Mouse (Mus musculus) limb, embryonic 14.5 days (tissue): ENCODE measurements around the gene Tbc1d14. TPM values are rescaled to one million over a fixed set of nuclear protein-coding genes. Genes with fewer than 3 reads are reported as not detected.

Experiments used
- ATAC-seq: fragments of 200-750 bp; cut with Nextera tagmentation; 2 replicates; pipeline ENCODE4 v1.8.0; 2017; ENCODE audit warnings: low read depth, moderate number of reproducible peaks, moderate TSS enrichment; ENCODE audit not compliant: low FRiP score
- DNase-seq: peaks from one replicate; pipeline ENCODE4 v3.0.0-alpha.2; 2015; ENCODE audit warnings: low spot score
- H3K27ac ChIP-seq: fragments of 300-500 bp; sonication (generic); replicated peaks from 2 replicates; pipeline ENCODE4 v1.5.1; 2014; ENCODE audit warnings: low read depth, mild to moderate bottlenecking, low read length, moderate library complexity, mixed read lengths
- H3K27me3 ChIP-seq: fragments of 300-500 bp; sonication (generic); 2 replicates; pipeline ENCODE4 v1.6.1; 2014; ENCODE audit warnings: low read length, mixed read lengths; ENCODE audit not compliant: control insufficient read depth, insufficient read depth
- H3K36me3 ChIP-seq: fragments of 300-500 bp; sonication (generic); 2 replicates; pipeline ENCODE4 v1.6.1; 2014; ENCODE audit warnings: mild to moderate bottlenecking, low read length, moderate library complexity, mixed read lengths; ENCODE audit not compliant: control insufficient read depth, insufficient read depth
- H3K4me1 ChIP-seq: fragments of 300-500 bp; sonication (generic); 2 replicates; pipeline ENCODE4 v1.6.1; 2014; ENCODE audit warnings: antibody characterized with exemption, low read length, mixed read lengths; ENCODE audit not compliant: control insufficient read depth, insufficient read depth
- H3K4me2 ChIP-seq: fragments of 300-500 bp; sonication (generic); replicated peaks from 2 replicates; pipeline ENCODE4 v1.6.1; 2014; ENCODE audit warnings: low read depth, mild to moderate bottlenecking, low read length, moderate library complexity; ENCODE audit not compliant: severe bottlenecking
- H3K4me3 ChIP-seq: fragments of 300-500 bp; sonication (generic); replicated peaks from 2 replicates; pipeline ENCODE4 v1.5.1; 2014; ENCODE audit warnings: low read length
- H3K9ac ChIP-seq: fragments of 300-500 bp; sonication (generic); 2 replicates; pipeline ENCODE4 v1.6.1; 2014; ENCODE audit warnings: mild to moderate bottlenecking, low read depth, low read length, moderate library complexity; ENCODE audit not compliant: severe bottlenecking
- H3K9me3 ChIP-seq: fragments of 300-500 bp; sonication (generic); 2 replicates; pipeline ENCODE4 v1.6.1; 2016; ENCODE audit warnings: low read length; ENCODE audit not compliant: control insufficient read depth
- POLR2A ChIP-seq: fragments of 200-500 bp; IDR thresholded peaks from 2 replicates; pipeline ENCODE4 v1.8.0; 2012; ENCODE audit warnings: inconsistent platforms, mild to moderate bottlenecking, moderate library complexity, borderline replicate concordance; ENCODE audit not compliant: insufficient read depth, insufficient read length; ENCODE audit errors: extremely low read depth
- WGBS: fragments of 180-500 bp; shearing (Covaris S2); extraction: QIAGEN DNeasy Blood & Tissue Kit; methylation state at CpG from one replicate; pipeline ENCODE4 v1.1.7; 2014; 5-methylcytosine and 5-hydroxymethylcytosine counted together
- polyA plus RNA-seq, 2 experiments: library from polyadenylated mRNA; depleted of rRNA in 1 of 2; stranded (reverse) in 1 of 2; unstranded in 1 of 2; fragments of >200 nt; fragmentation: Nextera tagmentation in 1 of 2; extraction: Ambion mirVana in 1 of 2; gene quantifications; 2 replicates each; pipeline versions ENCODE4 v1.2.1 to v1.2.3; 2012 to 2014

Tbc1d14 gene
- polyA plus RNA-seq, 2 experiments, result 37.9 to 46.6 TPM

- DNase-seq (no peak), ATAC-seq (no peak)
- H3K36me3 ChIP-seq, result peaks cover 61% of the 10 kb centered on the region
- H3K4me3 ChIP-seq, result no peak overlapping the region
- WGBS, result 97% methylated on average over 9 of the region's 9 CpGs
- H3K27me3 ChIP-seq, result no peaks in the 10 kb centered on the region
- TF ChIP-seq POLR2A, result no peak
- no peak overlapping the region for H3K27ac ChIP-seq
- H3K4me1 ChIP-seq, result no peaks in the 10 kb centered on the region
- H3K9me3 ChIP-seq, result no peaks in the 10 kb centered on the region
- H3K9ac ChIP-seq, result no peak overlapping the region
- H3K4me2 ChIP-seq, result no peak overlapping the region
Observed at GRCm38 (mm10) chr5:36494709-36495108, 98.4 kb downstream of the Tbc1d14 start.

GRCm38 (mm10) chr5:36493919-36494318, 99.2 kb downstream of the Tbc1d14 start:
- Histone ChIP-seq H3K4me2 (no peak overlapping the region), H3K27ac (no peak overlapping the region), H3K9me3 (no peaks in the 10 kb centered on the region), H3K4me3 (no peak overlapping the region), H3K27me3 (no peaks in the 10 kb centered on the region), H3K36me3 (peaks cover 58% of the 10 kb centered on the region), H3K9ac (no peak overlapping the region), H3K4me1 (no peaks in the 10 kb centered on the region)
- no peak for ATAC-seq
- no peak for DNase-seq
- WGBS, result 87% methylated on average over 6 of the region's 6 CpGs
- TF ChIP-seq POLR2A, result no peak

DNA sequence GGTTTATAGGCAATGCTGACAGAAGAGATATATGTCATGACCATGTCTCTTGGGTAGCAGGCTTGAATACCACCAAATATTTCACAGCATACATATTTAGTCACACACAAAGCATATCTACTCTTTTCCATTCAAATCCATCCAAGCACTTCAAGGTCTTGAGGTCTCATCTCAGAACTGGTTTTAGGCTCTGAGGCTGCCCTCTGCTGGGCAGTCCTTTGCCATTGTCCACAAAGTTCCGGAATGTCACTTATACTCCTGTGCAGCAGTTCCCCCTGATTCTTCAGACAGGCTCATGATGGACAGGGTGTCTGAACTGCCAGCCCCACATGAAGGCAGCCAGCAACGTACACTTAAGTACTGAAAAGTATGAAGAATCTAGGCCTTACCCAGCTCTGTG, 103.9 kb downstream of the Tbc1d14 start:
- 58% methylated on average over 2 of the region's 2 CpGs for WGBS
- no peak overlapping the region for H3K4me2 ChIP-seq
- no peak overlapping the region for H3K27ac ChIP-seq
- H3K27me3 ChIP-seq, result peaks cover 16% of the 10 kb centered on the region
- ATAC-seq (no peak), DNase-seq (peak; percentile 26)
- H3K36me3 ChIP-seq, result peaks cover 25% of the 10 kb centered on the region
- TF ChIP-seq POLR2A, result no peak
- H3K9ac ChIP-seq, result no peak overlapping the region
- no peaks in the 10 kb centered on the region for H3K9me3 ChIP-seq
- H3K4me3 ChIP-seq, result no peak overlapping the region
- H3K4me1 ChIP-seq, result peaks cover 5% of the 10 kb centered on the region

- DNase-seq, result no peak
- H3K9ac ChIP-seq, result peak overlapping the region; percentile 56; the same call in 1 of the 2 replicates
Observed at GRCm38 (mm10) chr5:36485306-36485705, 107.8 kb downstream of the Tbc1d14 start.

DNA sequence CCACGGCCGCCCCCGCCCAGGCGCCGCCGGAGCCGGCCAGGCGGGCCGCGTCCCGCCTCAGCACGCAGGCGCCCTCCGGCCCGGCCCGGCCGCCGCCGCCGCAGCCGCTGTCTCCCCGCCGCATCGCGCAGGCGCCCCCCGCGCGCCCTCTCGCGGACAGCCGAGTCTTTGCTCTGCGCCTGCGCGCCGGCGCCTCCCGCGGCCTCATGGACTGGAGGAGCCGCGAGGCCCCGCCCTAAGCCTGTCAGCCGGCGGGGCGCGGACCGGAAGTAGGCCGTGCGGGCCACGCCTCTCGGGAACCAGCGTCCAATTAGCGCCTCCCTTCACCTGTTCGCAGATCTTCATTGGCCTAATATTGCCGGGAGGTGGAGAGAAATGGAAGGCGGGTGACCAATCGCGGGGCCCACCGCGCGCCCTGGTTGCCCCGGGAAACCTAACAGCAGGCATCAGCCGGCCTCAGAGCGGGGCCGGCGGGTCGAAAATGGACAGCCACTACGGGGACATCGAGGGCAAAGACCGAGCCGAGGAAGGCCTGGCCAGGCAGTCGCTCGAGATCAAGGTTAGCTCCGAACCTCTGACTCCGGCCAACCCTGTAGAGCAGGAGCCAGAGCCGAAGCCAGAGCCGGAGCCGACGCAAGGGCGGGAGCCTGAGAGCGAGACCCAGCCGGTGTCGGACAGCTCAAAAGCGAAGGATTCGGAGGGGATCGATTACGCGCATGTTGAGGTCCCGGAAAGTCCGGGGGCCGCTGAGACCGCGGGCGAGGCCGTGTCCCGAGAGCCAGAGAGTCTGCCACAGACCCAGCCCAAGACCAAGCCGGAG, 108.7 kb downstream of the Tbc1d14 start, which contains the start of the genes Tada2b and Ccdc96:
TSS of gene Tada2b (minus strand) at position 115 of the 820 bp plus-strand sequence.
TSS of gene Ccdc96 (plus strand) at position 418 of the 820 bp plus-strand sequence.
- no peaks in the 10 kb centered on the region for H3K36me3 ChIP-seq
- H3K4me2 ChIP-seq, result peak within 1 kb of the TSS; percentile 91
- no peaks in the 10 kb centered on the region for H3K9me3 ChIP-seq
- H3K9ac ChIP-seq, result peak within 1 kb of the TSS; percentile 77
- whole genome bisulfite sequencing, result under 1% methylated on average over 66 of the region's 97 CpGs
- ATAC-seq (peak; percentile 99), DNase-seq (peak; percentile 99)
- H3K27ac ChIP-seq, result 0 out of 2 replicates have a peak within 1 kb of the TSS, but pooled peaks have one; percentile 39
- peak within 1 kb of the TSS; percentile 89 for H3K4me3 ChIP-seq
- no peak for TF ChIP-seq POLR2A
- peaks cover 16% of the 10 kb centered on the region for H3K27me3 ChIP-seq
- peaks cover 15% of the 10 kb centered on the region for H3K4me1 ChIP-seq

More at GRCm38 (mm10) chr5:36485306-36485705, 107.8 kb downstream of the Tbc1d14 start:
- WGBS, result 39% methylated on average over 19 of the region's 19 CpGs
- no peak for TF ChIP-seq POLR2A
- Histone ChIP-seq H3K27me3 (peaks cover 16% of the 10 kb centered on the region), H3K27ac (no peak overlapping the region), H3K4me1 (peaks cover 15% of the 10 kb centered on the region), H3K4me2 (peak overlapping the region; percentile 81), H3K36me3 (no peaks in the 10 kb centered on the region), H3K4me3 (peak overlapping the region; percentile 89; the same call in 1 of the 2 replicates), H3K9me3 (no peaks in the 10 kb centered on the region)
- ATAC-seq, result no peak
